Mouse (Mus musculus): ENCODE measurements around the gene Slc7a10. TPM values are rescaled to one million over a fixed set of nuclear protein-coding genes. Genes with fewer than 3 reads are reported as not detected.

Gene Slc7a10
- total RNA-seq (2022) = 10 to 100 TPM; 34.9 to 45.2 (median 40.4) TPM

- no peak for DNase-seq (ENCODE audit: low spot score in 2 of 2)
Observed at GRCm38 (mm10) chr7:35185889-35186569, at the start of gene Slc7a10. Slc7a10 (plus strand) TSS chr7:35186385.

GRCm38 (mm10) chr7:35137524-35137923 is 48.7 kb upstream of the Slc7a10 start:
- no peak for DNase-seq (ENCODE audit: low spot score in 2 of 2)

- DNase-seq (ENCODE audit: low spot score in 2 of 2) = no peak
Observed at GRCm38 (mm10) chr7:35138481-35138880, 47.7 kb upstream of the Slc7a10 start.

DNA sequence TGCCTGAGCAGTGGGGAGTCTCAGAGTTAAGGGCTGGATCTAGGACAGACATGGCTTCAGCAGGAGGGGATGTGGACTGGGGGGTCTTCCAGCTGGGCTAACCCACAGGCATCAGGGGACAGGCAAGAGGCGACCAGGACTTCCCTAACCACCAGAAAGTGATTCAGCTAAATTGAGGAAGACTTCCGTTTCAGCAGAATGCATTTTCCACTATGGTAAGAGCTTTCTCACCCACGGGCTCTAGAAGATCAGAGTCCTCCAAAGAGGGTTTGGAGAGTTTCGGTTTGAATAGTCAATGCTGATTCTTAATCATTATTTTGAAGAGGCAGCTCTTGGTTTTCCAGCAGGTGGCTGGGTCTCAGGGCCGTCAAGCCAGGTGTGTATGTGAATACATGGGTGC is 46.3 kb upstream of the Slc7a10 start:
- no peak for DNase-seq (ENCODE audit: low spot score in 2 of 2)

DNA sequence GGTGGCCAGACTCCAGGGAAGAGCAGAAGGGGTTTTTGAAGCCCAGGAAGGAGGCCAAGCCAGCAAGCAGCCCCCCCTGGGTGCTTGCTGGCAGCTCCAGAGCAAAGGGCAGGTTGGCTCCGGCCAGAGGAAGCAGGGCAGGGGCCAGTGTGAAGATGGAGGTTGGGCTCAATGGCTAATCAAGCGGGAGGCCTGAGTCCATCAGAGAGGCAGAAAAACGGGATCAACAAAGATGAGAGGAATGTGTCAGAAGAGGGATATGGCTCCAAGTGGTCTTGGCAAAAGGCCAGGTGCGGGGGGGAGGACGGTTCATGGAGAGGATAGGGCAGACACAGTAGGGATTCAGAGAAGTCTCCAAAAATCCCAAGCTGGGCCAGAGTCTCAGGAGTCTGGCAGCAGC is 44.7 kb upstream of the Slc7a10 start:
- DNase-seq (ENCODE audit: low spot score in 2 of 2) = no peak

- no peak for DNase-seq (ENCODE audit: low spot score in 2 of 2)
Observed at GRCm38 (mm10) chr7:35142522-35142921, 43.7 kb upstream of the Slc7a10 start.

DNA sequence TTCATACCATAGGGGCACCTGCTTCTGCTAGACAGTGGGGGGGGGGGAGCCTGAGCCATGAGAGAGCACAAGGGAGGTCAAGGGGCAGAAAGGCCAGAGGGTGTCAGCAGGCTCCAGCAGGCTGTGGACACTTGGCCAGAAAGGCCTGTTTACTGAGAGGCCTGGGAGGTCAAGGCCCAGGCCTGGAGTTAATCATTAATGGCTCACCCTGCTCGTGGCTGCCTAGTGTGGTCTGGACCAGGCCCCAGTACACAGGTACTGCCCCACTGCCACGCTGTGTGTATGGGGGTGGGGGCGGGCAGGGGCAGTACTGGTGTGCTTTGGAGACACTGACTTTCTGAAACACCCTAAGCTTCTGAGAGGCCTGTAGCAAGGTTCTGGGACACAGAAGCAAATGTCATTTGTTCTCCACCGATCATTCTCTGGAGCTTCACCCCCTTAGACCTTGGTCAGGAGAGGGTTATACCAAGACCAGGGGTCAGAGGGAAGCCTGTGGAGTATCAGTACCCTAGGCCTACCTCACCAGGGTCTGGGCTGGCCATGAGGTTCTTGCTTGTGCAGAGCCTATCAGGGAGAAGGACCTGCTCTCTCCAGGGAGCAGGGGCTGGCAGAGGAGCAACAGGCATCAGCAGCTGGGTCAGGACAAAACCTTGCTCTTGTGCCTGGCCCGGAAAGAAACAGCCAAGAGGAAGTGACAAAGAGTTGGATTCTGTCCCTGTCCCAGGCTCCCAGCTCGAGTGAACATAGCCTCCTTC is 42.1 kb upstream of the Slc7a10 start:
- no peak for DNase-seq (ENCODE audit: low spot score in 2 of 2)

GRCm38 (mm10) chr7:35145068-35145467 is 41.1 kb upstream of the Slc7a10 start:
- DNase-seq (ENCODE audit: low spot score in 2 of 2) = no peak

DNA sequence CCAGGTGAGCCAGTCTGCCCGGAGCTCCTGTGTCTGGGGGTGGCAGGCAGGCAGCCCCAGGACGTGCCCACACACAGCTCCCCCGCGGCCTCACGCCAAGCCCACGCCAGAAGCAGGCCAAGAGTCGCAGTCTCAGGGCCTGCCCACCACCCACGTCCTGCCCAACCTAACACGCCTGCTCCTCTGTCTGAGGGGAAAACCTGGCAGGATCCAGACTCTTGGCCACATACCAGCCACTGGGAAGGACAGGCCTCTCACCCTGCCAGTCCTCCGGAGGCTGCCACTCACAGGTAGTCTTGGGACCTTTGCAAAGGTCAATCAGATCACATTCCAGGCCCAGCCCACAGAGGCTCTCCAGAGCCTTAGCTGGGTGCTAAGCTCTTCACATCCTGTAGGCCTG is 39.9 kb upstream of the Slc7a10 start:
- no peak for DNase-seq (ENCODE audit: low spot score in 2 of 2)

GRCm38 (mm10) chr7:35149616-35150433 is 36.4 kb upstream of the Slc7a10 start:
- DNase-seq (ENCODE audit: low spot score in 2 of 2) = no peak

GRCm38 (mm10) chr7:35150860-35151259 is 35.3 kb upstream of the Slc7a10 start:
- no peak for DNase-seq (ENCODE audit: low spot score in 2 of 2)

GRCm38 (mm10) chr7:35154449-35154848 is 31.7 kb upstream of the Slc7a10 start:
- no peak for DNase-seq (ENCODE audit: low spot score in 2 of 2)

DNA sequence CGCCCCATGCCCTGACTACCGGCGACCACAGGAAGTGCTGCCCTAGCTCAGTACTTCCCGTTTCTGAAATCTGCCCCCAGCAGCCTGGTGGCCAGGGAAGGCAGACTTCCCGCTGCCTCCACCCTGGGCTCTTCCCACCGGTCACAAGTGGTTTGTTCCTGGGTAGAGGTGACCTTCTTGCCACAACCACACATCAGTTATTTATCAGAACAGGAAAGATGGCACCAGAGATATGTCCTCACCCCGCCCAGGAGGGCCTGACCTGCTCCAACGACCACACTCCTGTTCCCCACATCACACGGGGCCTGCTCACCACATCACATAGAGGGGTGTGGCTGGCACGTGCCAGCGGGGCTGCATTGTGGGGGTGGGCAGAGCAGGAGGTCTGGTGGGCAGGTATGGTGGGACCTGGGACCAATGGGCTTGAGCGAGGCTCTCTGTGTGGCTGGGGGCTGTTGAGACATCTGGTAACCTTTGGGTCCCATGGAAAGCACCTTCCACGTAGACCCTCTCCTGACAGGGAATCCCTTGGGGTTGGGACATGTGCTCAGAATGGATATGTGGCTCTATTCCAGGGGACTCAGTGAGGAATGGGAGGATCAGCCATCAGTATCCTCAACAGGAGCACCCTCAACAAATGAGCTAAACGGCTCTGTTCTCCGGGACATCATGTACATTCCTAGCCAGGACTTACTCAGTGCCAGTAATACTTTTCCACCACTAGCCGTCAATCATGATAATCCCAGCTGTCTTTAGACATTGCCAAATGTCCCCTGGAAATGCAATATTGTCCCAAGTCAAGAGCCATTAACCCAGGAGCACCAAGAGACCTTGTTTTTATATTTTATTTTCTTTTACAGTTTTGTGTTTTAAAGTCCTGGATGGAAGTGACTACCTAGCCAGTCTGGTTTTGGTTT is 29.4 kb upstream of the Slc7a10 start:
- no peak for DNase-seq (ENCODE audit: low spot score in 2 of 2)

GRCm38 (mm10) chr7:35157512-35157911 is 28.7 kb upstream of the Slc7a10 start:
- no peak for DNase-seq (ENCODE audit: low spot score in 2 of 2)

DNA sequence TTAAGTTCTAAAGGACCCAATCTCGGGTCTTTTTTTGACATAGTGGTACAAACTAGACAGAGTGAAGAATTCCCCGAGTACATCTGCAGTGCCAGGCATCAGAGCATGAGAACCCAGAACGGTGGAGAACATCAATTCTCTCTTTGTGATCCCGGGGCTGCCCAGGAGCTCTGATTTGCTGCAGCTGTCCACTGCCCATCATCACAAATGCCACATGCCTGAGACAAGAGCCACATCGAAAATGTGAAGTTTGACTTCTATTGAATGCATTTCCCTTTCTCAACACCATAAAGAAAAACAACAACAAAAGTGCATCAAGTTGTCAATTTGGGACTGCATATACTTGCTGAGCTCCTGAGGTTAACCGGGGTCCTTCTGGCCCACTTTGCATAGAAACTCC is 23.7 kb upstream of the Slc7a10 start:
- DNase-seq (ENCODE audit: low spot score in 2 of 2) = no peak

- no peak for DNase-seq (ENCODE audit: low spot score in 2 of 2)
Observed at GRCm38 (mm10) chr7:35163600-35163999, 22.6 kb upstream of the Slc7a10 start.

DNA sequence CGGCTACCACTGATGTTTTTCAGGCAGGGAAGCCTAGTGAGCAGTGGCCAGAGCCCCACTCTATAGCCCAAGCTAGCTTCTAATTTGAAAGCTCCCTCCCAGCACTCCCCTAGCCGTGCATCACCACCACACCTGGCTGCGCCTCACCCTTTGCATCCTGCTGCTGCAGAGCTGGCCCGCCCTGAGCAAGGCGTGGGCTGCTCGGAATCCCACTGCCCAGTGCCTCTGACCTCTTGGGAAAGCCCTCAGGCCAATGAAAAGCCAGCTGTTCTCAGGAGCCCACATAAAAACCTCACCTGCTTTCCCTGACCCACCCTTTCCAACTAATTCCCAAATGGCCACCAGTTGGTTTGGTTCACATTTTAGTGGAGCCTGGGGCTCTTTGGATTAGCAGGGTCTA is 22.1 kb upstream of the Slc7a10 start:
- DNase-seq (ENCODE audit: low spot score in 2 of 2) = no peak

DNA sequence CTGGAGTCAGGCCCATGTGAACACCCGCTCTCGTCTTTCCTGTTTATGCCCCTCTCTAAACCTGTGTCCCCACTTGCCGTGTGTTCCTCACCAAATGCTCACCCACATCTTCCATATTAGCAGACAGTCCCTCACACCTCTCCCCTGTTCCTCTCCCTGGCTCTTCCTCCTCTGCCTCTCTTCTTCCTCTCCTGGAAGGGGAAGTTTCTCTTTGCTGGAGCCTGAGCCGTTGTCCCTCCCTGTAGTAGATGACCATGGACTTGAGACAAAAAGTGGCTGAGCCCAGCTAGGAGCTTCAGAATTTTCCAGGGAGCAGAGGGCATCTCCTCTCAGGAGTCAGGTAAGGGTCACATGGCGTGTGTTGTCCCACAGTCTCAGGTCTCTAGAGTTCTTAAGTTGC is 19.2 kb upstream of the Slc7a10 start:
- no peak for DNase-seq (ENCODE audit: low spot score in 2 of 2)

- DNase-seq (ENCODE audit: low spot score in 2 of 2) = no peak
Observed at GRCm38 (mm10) chr7:35167925-35168324, 18.3 kb upstream of the Slc7a10 start.

DNA sequence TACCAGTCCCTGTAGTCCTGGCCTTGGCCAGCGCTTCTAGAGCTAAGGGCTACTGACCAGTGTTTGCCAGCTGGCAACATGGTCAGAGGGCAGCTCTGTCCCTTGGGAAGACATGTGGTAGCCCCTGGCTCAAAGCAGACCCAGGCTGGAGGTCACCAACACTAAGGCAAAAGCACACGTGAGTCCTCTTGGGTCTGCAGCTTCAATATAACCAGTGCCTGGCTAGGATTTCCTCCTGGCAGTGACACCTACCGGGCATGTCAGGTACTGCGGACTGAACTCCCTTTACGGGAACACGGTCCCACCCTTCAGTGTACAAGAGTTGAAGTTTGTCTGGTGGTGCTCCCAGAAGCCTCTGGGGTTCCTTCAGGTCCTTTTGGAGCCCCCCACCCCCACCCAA is 16.8 kb upstream of the Slc7a10 start:
- DNase-seq (ENCODE audit: low spot score in 2 of 2) = peak; percentile 75 to 91

DNA sequence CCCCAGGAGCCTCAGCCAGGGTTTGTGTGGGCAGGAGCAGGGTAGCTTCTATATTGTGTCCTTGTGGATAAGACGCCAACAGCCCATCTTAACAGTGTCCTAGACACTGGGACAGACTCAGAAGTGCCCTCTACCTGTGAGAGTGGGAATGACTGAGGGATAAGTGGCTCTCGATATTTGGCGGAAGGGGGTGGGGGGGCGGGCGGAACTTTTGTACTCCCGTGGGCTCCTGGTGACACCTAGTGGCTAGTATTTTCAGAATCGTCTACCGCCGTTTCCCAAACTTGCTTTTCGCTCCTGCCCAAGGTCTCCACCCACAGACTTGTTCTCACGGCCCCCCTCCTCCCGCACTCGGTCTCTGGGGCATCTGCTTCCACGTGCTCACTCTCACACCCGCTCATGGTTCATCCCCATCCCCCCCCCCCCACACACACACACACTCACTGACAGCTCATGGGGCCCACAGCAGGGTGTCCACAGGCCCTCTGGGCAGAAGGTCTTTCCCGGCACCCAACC is 14.3 kb upstream of the Slc7a10 start:
- DNase-seq (ENCODE audit: low spot score in 2 of 2) = peak; percentile 42 to 76
